Mouse (Mus musculus): ENCODE data around the gene Loxl3. TPM values are rescaled to one million over a fixed set of nuclear protein-coding genes. Genes with fewer than 3 reads are reported as not detected.

Loxl3 gene
- polyA plus RNA-seq, 1 experiment from 2014 or later = 13.4 TPM

- Histone ChIP-seq H3K27ac (peak within 1 kb of the TSS; percentile 93), H3K36me3 (ENCODE audit: insufficient read depth, low read length) (peaks cover 10% of the 10 kb centered on the region; the same call in 1 of the 2 replicates), H3K4me3 (replicated peaks; ENCODE audit: low read depth, low read length) (peak within 1 kb of the TSS; percentile 85), H3K9ac (ENCODE audit: low read depth, low read length) (peak within 1 kb of the TSS; percentile 93), H3K4me2 (ENCODE audit: low read length) (peak within 1 kb of the TSS; percentile 88), H3K27me3 (ENCODE audit: insufficient read depth, low read length) (no peaks in the 10 kb centered on the region), H3K4me1 (replicated peaks; ENCODE audit: insufficient read depth, low read length) (peaks cover 20% of the 10 kb centered on the region), H3K9me3 (replicated peaks; ENCODE audit: low read length) (no peaks in the 10 kb centered on the region)
- DNase-seq (ENCODE audit: low spot score) (peak; percentile 98), ATAC-seq (replicated peaks; ENCODE audit: low FRiP score, low read depth) (peak; percentile 93)
- TF ChIP-seq CTCF (IDR thresholded peaks at IDR 0.05; ENCODE audit: low read depth) = no peak
- WGBS = under 1% methylated on average over 62 of the region's 64 CpGs
Observed at GRCm38 (mm10) chr6:83054074-83054851, 20.3 kb downstream of the Loxl3 start, which contains the start of gene Aup1. Gene Aup1 (plus strand): TSS chr6:83054521.

GRCm38 (mm10) chr6:83054871-83055431 is 21.0 kb downstream of the Loxl3 start, which contains the start of gene Htra2:
Gene Htra2 (minus strand): TSS chr6:83055273.
- Histone ChIP-seq H3K36me3 (ENCODE audit: insufficient read depth, low read length) (peaks cover 10% of the 10 kb centered on the region; the same call in 1 of the 2 replicates), H3K4me1 (replicated peaks; ENCODE audit: insufficient read depth, low read length) (peaks cover 20% of the 10 kb centered on the region), H3K4me2 (ENCODE audit: low read length) (peak within 1 kb of the TSS; percentile 88), H3K27ac (peak within 1 kb of the TSS; percentile 93), H3K9ac (ENCODE audit: low read depth, low read length) (peak within 1 kb of the TSS; percentile 93), H3K9me3 (replicated peaks; ENCODE audit: low read length) (no peaks in the 10 kb centered on the region), H3K27me3 (ENCODE audit: insufficient read depth, low read length) (no peaks in the 10 kb centered on the region), H3K4me3 (replicated peaks; ENCODE audit: low read depth, low read length) (peak within 1 kb of the TSS; percentile 85)
- peak; percentile 56 for TF ChIP-seq CTCF (IDR thresholded peaks at IDR 0.05; ENCODE audit: low read depth)
- 0% methylated on average over 47 of the region's 50 CpGs for WGBS
- peak; percentile 18 for ATAC-seq (replicated peaks; ENCODE audit: low FRiP score, low read depth)
- peak; percentile 45 for DNase-seq (ENCODE audit: low spot score)

- peaks cover 3% of the 10 kb centered on the region; the same call in 1 of the 2 replicates for H3K27me3 ChIP-seq (ENCODE audit: insufficient read depth, low read length)
- H3K36me3 ChIP-seq (ENCODE audit: insufficient read depth, low read length) = peaks cover 10% of the 10 kb centered on the region; the same call in 1 of the 2 replicates
- peaks cover 15% of the 10 kb centered on the region for H3K4me1 ChIP-seq (replicated peaks; ENCODE audit: insufficient read depth, low read length)
- H3K9ac ChIP-seq (ENCODE audit: low read depth, low read length) = peak within 1 kb of the TSS; percentile 35; the same call in 1 of the 2 replicates
- H3K9me3 ChIP-seq (replicated peaks; ENCODE audit: low read length) = no peaks in the 10 kb centered on the region
- H3K4me3 ChIP-seq (replicated peaks; ENCODE audit: low read depth, low read length) = no peak within 1 kb of the TSS
- no peak for TF ChIP-seq CTCF (IDR thresholded peaks at IDR 0.05; ENCODE audit: low read depth)
- WGBS = 37% methylated on average over 3 of the region's 3 CpGs
- H3K4me2 ChIP-seq (ENCODE audit: low read length) = peak within 1 kb of the TSS; percentile 35; the same call in 1 of the 2 replicates
- peak; percentile 34 for ATAC-seq (replicated peaks; ENCODE audit: low FRiP score, low read depth)
- peak; percentile 43 for DNase-seq (ENCODE audit: low spot score)
- H3K27ac ChIP-seq = peak within 1 kb of the TSS; percentile 72
Observed at GRCm38 (mm10) chr6:83057790-83058189, 23.8 kb downstream of the Loxl3 start, which contains the start of gene Dqx1. Gene Dqx1 (plus strand): TSS chr6:83057844.

- TF ChIP-seq CTCF (IDR thresholded peaks at IDR 0.05; ENCODE audit: low read depth) = no peak
- Histone ChIP-seq H3K9me3 (replicated peaks; ENCODE audit: low read length) (no peaks in the 10 kb centered on the region), H3K4me2 (ENCODE audit: low read length) (peak overlapping the region; percentile 35; the same call in 1 of the 2 replicates), H3K36me3 (ENCODE audit: insufficient read depth, low read length) (peaks cover 10% of the 10 kb centered on the region; the same call in 1 of the 2 replicates), H3K27ac (peak overlapping the region; percentile 72), H3K27me3 (ENCODE audit: insufficient read depth, low read length) (peaks cover 11% of the 10 kb centered on the region; the same call in 1 of the 2 replicates), H3K4me3 (replicated peaks; ENCODE audit: low read depth, low read length) (no peak overlapping the region), H3K9ac (ENCODE audit: low read depth, low read length) (peak overlapping the region; percentile 35; the same call in 1 of the 2 replicates), H3K4me1 (replicated peaks; ENCODE audit: insufficient read depth, low read length) (peaks cover 10% of the 10 kb centered on the region; the same call in 1 of the 2 replicates)
- DNase-seq (ENCODE audit: low spot score) (no peak), ATAC-seq (replicated peaks; ENCODE audit: low FRiP score, low read depth) (no peak)
- WGBS = 87% methylated on average over 2 of the region's 2 CpGs
Observed at GRCm38 (mm10) chr6:83058725-83059124, 24.8 kb downstream of the Loxl3 start.

- Histone ChIP-seq H3K36me3 (ENCODE audit: insufficient read depth, low read length) (no peaks in the 10 kb centered on the region), H3K27ac (no peak overlapping the region), H3K4me3 (replicated peaks; ENCODE audit: low read depth, low read length) (no peak overlapping the region), H3K4me2 (ENCODE audit: low read length) (no peak overlapping the region), H3K27me3 (ENCODE audit: insufficient read depth, low read length) (peaks cover 73% of the 10 kb centered on the region), H3K9me3 (replicated peaks; ENCODE audit: low read length) (no peaks in the 10 kb centered on the region), H3K9ac (ENCODE audit: low read depth, low read length) (no peak overlapping the region), H3K4me1 (replicated peaks; ENCODE audit: insufficient read depth, low read length) (peaks cover 9% of the 10 kb centered on the region)
- ATAC-seq (replicated peaks; ENCODE audit: low FRiP score, low read depth) (no peak), DNase-seq (ENCODE audit: low spot score) (no peak)
- no peak for TF ChIP-seq CTCF (IDR thresholded peaks at IDR 0.05; ENCODE audit: low read depth)
- WGBS = 53% methylated on average over 8 of the region's 8 CpGs
Observed at GRCm38 (mm10) chr6:83065995-83066394, 32.0 kb downstream of the Loxl3 start.

- peaks cover 77% of the 10 kb centered on the region for H3K27me3 ChIP-seq (ENCODE audit: insufficient read depth, low read length)
- no peaks in the 10 kb centered on the region for H3K9me3 ChIP-seq (replicated peaks; ENCODE audit: low read length)
- ATAC-seq (replicated peaks; ENCODE audit: low FRiP score, low read depth) (no peak), DNase-seq (ENCODE audit: low spot score) (no peak)
- no peak overlapping the region for H3K4me3 ChIP-seq (replicated peaks; ENCODE audit: low read depth, low read length)
- peaks cover 9% of the 10 kb centered on the region for H3K4me1 ChIP-seq (replicated peaks; ENCODE audit: insufficient read depth, low read length)
- no peak overlapping the region for H3K4me2 ChIP-seq (ENCODE audit: low read length)
- no peak overlapping the region for H3K9ac ChIP-seq (ENCODE audit: low read depth, low read length)
- TF ChIP-seq CTCF (IDR thresholded peaks at IDR 0.05; ENCODE audit: low read depth) = no peak
- WGBS = 38% methylated on average over 6 of the region's 6 CpGs
- no peak overlapping the region for H3K27ac ChIP-seq
- no peaks in the 10 kb centered on the region for H3K36me3 ChIP-seq (ENCODE audit: insufficient read depth, low read length)
Observed at GRCm38 (mm10) chr6:83066441-83066840, 32.5 kb downstream of the Loxl3 start.

Data from kidney, postnatal 0 days (tissue).